16 mouse cellular contexts compared by ENCODE assay signal in the genomic region with DNA sequence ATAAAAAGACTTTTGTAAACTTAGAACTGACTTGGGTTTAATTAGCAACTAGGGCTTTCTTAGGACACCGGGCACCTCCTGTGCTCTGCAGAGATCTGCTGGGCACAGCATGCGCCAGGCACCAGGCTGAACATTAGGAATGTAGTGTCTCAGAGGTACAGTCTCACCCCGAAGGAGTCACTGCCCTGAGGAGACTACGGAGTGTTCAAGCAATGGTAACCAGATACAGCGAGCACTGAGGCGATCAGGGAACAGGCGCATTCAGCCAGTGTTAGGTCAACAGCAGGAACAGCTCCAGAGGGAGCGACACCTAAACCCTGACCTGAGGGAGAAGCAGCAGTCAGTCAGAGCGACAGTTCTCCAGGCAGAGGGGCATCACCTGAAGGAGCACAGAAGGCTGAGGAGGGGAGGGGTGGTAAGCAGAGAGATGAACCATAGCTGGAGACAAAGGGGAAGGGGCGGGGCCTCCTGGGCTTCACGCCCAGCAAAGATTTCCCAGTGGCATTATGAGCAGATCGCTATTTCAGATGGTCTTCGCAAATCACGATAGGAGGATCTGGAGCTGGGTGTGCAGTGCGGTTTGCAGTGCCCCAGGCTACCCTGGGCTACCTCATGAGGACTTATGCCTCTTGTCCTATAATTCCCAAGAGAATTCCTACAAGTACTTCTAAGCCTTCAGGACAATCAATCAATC.
A peak's percentile ranks its signal among the peaks of the same experiment; 100 is the strongest.
DNase-seq lines count a peak whose midpoint lies in the region; ATAC-seq lines count a peak whose summit lies in the region.
"Had no signal": no experiment of that assay in that cellular context is flagged by ENCODE, and none has a peak within 500 bp of the region (broad histone marks: within the 10 kb centered on the region; RNA-seq: fewer than 3 reads in every experiment).

No protein-coding gene starts in this region.

- no peak overlapping the region for H3K9ac ChIP-seq in intestine, embryonic 16.5 days (ENCODE audit: low read depth, low read length)
- H3K9ac ChIP-seq: embryonic facial prominence, embryonic 12.5 days; liver, postnatal 0 days had no signal

- H3K36me3 ChIP-seq in intestine, embryonic 16.5 days (ENCODE audit: control insufficient read depth, insufficient read depth, low read length) = no peaks in the 10 kb centered on the region
- H3K36me3 ChIP-seq: embryonic facial prominence, embryonic 12.5 days had no signal

- H3K4me1 ChIP-seq in intestine, embryonic 16.5 days (ENCODE audit: control insufficient read depth, insufficient read depth, low read length) = no peaks in the 10 kb centered on the region
- H3K4me1 ChIP-seq: megakaryocyte, embryonic 14.5 days had no signal

- peak; percentile 22 for DNase-seq in thymus, postnatal 4 days
- no peak for DNase-seq in thymus, postnatal 36 days
- peak; percentile 57 for DNase-seq in kidney, adult 18-20 months
- peak; percentile 26 for DNase-seq in kidney, postnatal 10 days
- no peak for DNase-seq in heart, postnatal 10 days
- no peak for DNase-seq in embryo, embryonic 9.5 days (ENCODE audit: extremely low spot score)
- DNase-seq: gastrocnemius, postnatal 25 days; liver; liver, postnatal 0 days; lung, postnatal 14 days; thymus, postnatal 25 days had no signal

- H3K27ac ChIP-seq in intestine, embryonic 16.5 days (ENCODE audit: low read length) = no peak overlapping the region
- H3K27ac ChIP-seq: embryonic facial prominence, embryonic 12.5 days had no signal

- no peak overlapping the region for H3K4me3 ChIP-seq in intestine, embryonic 16.5 days (ENCODE audit: low read length)
- H3K4me3 ChIP-seq: embryonic facial prominence, embryonic 12.5 days; megakaryocyte, embryonic 14.5 days had no signal

- no peak overlapping the region for H3K4me2 ChIP-seq in intestine, embryonic 16.5 days (ENCODE audit: low read depth, low read length)
- H3K4me2 ChIP-seq: embryonic facial prominence, embryonic 12.5 days; heart, embryonic 11.5 days had no signal

- ATAC-seq in intestine, embryonic 16.5 days = no peak
- ATAC-seq: hindbrain, embryonic 16.5 days; liver, postnatal 0 days had no signal

- H3K27me3 ChIP-seq in intestine, embryonic 16.5 days (replicated peaks; ENCODE audit: control insufficient read depth, insufficient read depth, low read length) = peaks cover 5% of the 10 kb centered on the region; the same call in 1 of the 2 replicates
- H3K27me3 ChIP-seq: embryonic facial prominence, embryonic 12.5 days had no signal

- intact Hi-C loops in heart, postnatal 10 days (cut with DNase I) = no loop called here

- peaks cover 2% of the 10 kb centered on the region; the same call in 1 of the 2 replicates for H3K9me3 ChIP-seq in intestine, embryonic 16.5 days (ENCODE audit: control insufficient read depth, low read length)
- H3K9me3 ChIP-seq: embryonic facial prominence, embryonic 12.5 days had no signal

- WGBS in intestine, embryonic 16.5 days = 66% methylated on average over 15 of the region's 15 CpGs

Comparison
In these comparisons a context has a peak if more than half of its experiments do, and no peak if none do; other contexts are left out.
1. DNase-seq: peak in thymus, postnatal 4 days (single experiment), kidney, adult 18-20 months (single experiment) and kidney, postnatal 10 days (single experiment); none in thymus, postnatal 36 days (0 of 2), heart, postnatal 10 days (0 of 2) and embryo, embryonic 9.5 days (single experiment).